Mouse (Mus musculus): Measurements from ENCODE around the gene Rps16. TPM values are rescaled to one million over a fixed set of nuclear protein-coding genes. Genes with fewer than 3 reads are reported as not detected.

Rps16 gene
- polyA plus RNA-seq, 1 experiment from 2014 or later: 464 TPM

GRCm38 (mm10) chr7:28341381-28341780, 9.1 kb upstream of the Rps16 start:
- Histone ChIP-seq H3K9ac (replicated peaks; ENCODE audit: low read depth, low read length) (no peak overlapping the region), H3K27ac (ENCODE audit: low read length) (no peak overlapping the region), H3K4me1 (replicated peaks; ENCODE audit: control insufficient read depth, insufficient read depth, low read length) (peaks cover 12% of the 10 kb centered on the region), H3K4me3 (replicated peaks; ENCODE audit: low read length) (no peak overlapping the region), H3K4me2 (ENCODE audit: low read length) (no peak overlapping the region), H3K27me3 (replicated peaks; ENCODE audit: control insufficient read depth, insufficient read depth, low read length) (no peaks in the 10 kb centered on the region), H3K36me3 (ENCODE audit: control insufficient read depth, insufficient read depth) (no peaks in the 10 kb centered on the region), H3K9me3 (ENCODE audit: control insufficient read depth, low read length) (no peaks in the 10 kb centered on the region)
- ATAC-seq: no peak
- 52% methylated on average over 7 of the region's 7 CpGs for WGBS

GRCm38 (mm10) chr7:28344637-28345036, 5.8 kb upstream of the Rps16 start:
- no peak overlapping the region for H3K4me3 ChIP-seq (replicated peaks; ENCODE audit: low read length)
- no peaks in the 10 kb centered on the region for H3K27me3 ChIP-seq (replicated peaks; ENCODE audit: control insufficient read depth, insufficient read depth, low read length)
- no peak overlapping the region for H3K4me2 ChIP-seq (ENCODE audit: low read length)
- ATAC-seq: peak; percentile 36; the same call in 1 of the 2 replicates
- no peaks in the 10 kb centered on the region for H3K36me3 ChIP-seq (ENCODE audit: control insufficient read depth, insufficient read depth)
- H3K27ac ChIP-seq (ENCODE audit: low read length): no peak overlapping the region
- no peaks in the 10 kb centered on the region for H3K9me3 ChIP-seq (ENCODE audit: control insufficient read depth, low read length)
- peaks cover 1% of the 10 kb centered on the region for H3K4me1 ChIP-seq (replicated peaks; ENCODE audit: control insufficient read depth, insufficient read depth, low read length)
- WGBS: 5% methylated on average over 4 of the region's 4 CpGs
- H3K9ac ChIP-seq (replicated peaks; ENCODE audit: low read depth, low read length): no peak overlapping the region

DNA sequence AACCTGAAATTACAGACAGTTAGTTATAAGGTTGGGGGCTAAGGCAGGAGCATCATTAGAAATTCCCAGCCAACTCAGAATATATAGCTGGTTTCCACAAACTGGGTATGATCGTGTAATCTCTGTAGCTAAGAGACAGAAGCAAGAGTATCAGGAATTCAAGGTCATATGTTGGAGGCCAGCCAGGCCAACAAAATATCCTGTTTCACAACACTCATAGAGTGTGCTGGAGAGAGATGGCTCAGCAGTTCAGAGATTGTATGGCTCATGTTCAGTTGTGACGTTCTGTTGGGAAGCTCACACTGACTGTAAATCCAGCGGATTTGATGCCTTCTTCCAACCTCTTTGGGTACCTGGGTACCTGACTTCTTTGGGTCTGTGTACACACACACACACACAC, 2.7 kb upstream of the Rps16 start:
- Histone ChIP-seq H3K4me1 (replicated peaks; ENCODE audit: control insufficient read depth, insufficient read depth, low read length) (peaks cover 15% of the 10 kb centered on the region), H3K27me3 (replicated peaks; ENCODE audit: control insufficient read depth, insufficient read depth, low read length) (no peaks in the 10 kb centered on the region), H3K36me3 (ENCODE audit: control insufficient read depth, insufficient read depth) (no peaks in the 10 kb centered on the region), H3K27ac (ENCODE audit: low read length) (no peak overlapping the region), H3K9me3 (ENCODE audit: control insufficient read depth, low read length) (no peaks in the 10 kb centered on the region), H3K9ac (replicated peaks; ENCODE audit: low read depth, low read length) (no peak overlapping the region), H3K4me3 (replicated peaks; ENCODE audit: low read length) (no peak overlapping the region), H3K4me2 (ENCODE audit: low read length) (no peak overlapping the region)
- 77% methylated on average over 3 of the region's 3 CpGs for WGBS
- no peak for ATAC-seq

DNA sequence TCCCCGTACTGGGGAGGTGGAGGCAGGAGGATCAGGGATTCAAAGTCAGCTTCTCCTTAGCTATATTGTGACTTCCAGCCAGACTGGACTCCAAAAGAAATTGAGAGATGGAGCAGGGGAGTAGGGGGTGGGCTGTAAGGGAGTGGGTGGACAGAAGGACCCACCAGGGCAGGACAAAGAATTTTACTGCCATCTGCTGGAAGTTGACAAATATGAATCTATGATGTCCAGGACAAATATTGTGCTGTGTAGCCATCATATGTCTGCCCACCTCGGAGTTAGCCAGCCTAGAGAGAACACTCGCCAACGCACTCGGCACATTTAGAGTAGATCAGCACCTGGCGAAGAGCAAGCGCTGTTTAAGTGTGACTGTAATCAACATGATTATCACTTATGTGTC, 1.9 kb upstream of the Rps16 start:
- Histone ChIP-seq H3K9ac (replicated peaks; ENCODE audit: low read depth, low read length) (no peak overlapping the region), H3K27ac (ENCODE audit: low read length) (no peak overlapping the region), H3K27me3 (replicated peaks; ENCODE audit: control insufficient read depth, insufficient read depth, low read length) (no peaks in the 10 kb centered on the region), H3K4me2 (ENCODE audit: low read length) (no peak overlapping the region), H3K4me3 (replicated peaks; ENCODE audit: low read length) (no peak overlapping the region), H3K36me3 (ENCODE audit: control insufficient read depth, insufficient read depth) (peaks cover 7% of the 10 kb centered on the region; the same call in 1 of the 2 replicates), H3K4me1 (replicated peaks; ENCODE audit: control insufficient read depth, insufficient read depth, low read length) (peaks cover 15% of the 10 kb centered on the region), H3K9me3 (ENCODE audit: control insufficient read depth, low read length) (no peaks in the 10 kb centered on the region)
- 85% methylated on average over 7 of the region's 7 CpGs for WGBS
- no peak for ATAC-seq

- ATAC-seq: no peak
- peak overlapping the region; percentile 86 for H3K4me3 ChIP-seq (replicated peaks; ENCODE audit: low read length)
- no peaks in the 10 kb centered on the region for H3K9me3 ChIP-seq (ENCODE audit: control insufficient read depth, low read length)
- no peaks in the 10 kb centered on the region for H3K27me3 ChIP-seq (replicated peaks; ENCODE audit: control insufficient read depth, insufficient read depth, low read length)
- H3K9ac ChIP-seq (replicated peaks; ENCODE audit: low read depth, low read length): peak overlapping the region; percentile 94; the same call in 1 of the 2 replicates
- WGBS: 48% methylated on average over 4 of the region's 4 CpGs
- peaks cover 15% of the 10 kb centered on the region for H3K4me1 ChIP-seq (replicated peaks; ENCODE audit: control insufficient read depth, insufficient read depth, low read length)
- no peak overlapping the region for H3K27ac ChIP-seq (ENCODE audit: low read length)
- H3K36me3 ChIP-seq (ENCODE audit: control insufficient read depth, insufficient read depth): peaks cover 11% of the 10 kb centered on the region
- peak overlapping the region; percentile 86 for H3K4me2 ChIP-seq (ENCODE audit: low read length)
These were observed 1.3 kb downstream of the Rps16 start for GRCm38 (mm10) chr7:28351676-28352191.

- Histone ChIP-seq H3K4me1 (replicated peaks; ENCODE audit: control insufficient read depth, insufficient read depth, low read length) (peaks cover 18% of the 10 kb centered on the region), H3K4me3 (replicated peaks; ENCODE audit: low read length) (no peak overlapping the region), H3K27me3 (replicated peaks; ENCODE audit: control insufficient read depth, insufficient read depth, low read length) (no peaks in the 10 kb centered on the region), H3K9me3 (ENCODE audit: control insufficient read depth, low read length) (no peaks in the 10 kb centered on the region), H3K9ac (replicated peaks; ENCODE audit: low read depth, low read length) (no peak overlapping the region), H3K36me3 (ENCODE audit: control insufficient read depth, insufficient read depth) (peaks cover 11% of the 10 kb centered on the region), H3K27ac (ENCODE audit: low read length) (no peak overlapping the region), H3K4me2 (ENCODE audit: low read length) (no peak overlapping the region)
- ATAC-seq: no peak
- WGBS: 100% methylated on average over 2 of the region's 2 CpGs
These were observed 2.8 kb downstream of the Rps16 start for GRCm38 (mm10) chr7:28353267-28353666.

DNA sequence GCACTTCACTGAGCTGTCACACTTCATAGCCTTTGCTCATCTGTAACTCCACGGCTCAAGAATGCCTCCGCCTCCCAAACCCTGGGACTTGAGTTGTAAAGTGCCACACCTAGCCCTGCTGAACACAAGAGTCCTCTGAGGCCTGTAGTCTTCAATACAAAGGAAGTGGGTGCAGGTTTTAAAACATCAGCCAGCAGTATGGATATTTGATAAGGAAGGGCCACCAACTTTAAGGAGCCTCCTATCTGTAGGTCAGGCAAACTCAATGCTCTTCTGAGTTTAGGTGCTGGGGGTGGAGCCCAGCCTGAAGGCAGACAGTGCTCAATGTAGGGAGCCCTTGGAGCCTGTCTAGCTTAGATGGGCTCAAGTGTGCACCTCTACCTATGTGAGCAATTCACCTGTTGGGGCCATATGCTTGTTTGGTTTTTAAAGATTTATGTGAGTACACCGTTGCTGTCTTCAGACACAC, 3.7 kb downstream of the Rps16 start:
- no peak for ATAC-seq
- Histone ChIP-seq H3K27me3 (replicated peaks; ENCODE audit: control insufficient read depth, insufficient read depth, low read length) (no peaks in the 10 kb centered on the region), H3K9me3 (ENCODE audit: control insufficient read depth, low read length) (no peaks in the 10 kb centered on the region), H3K4me2 (ENCODE audit: low read length) (no peak overlapping the region), H3K4me1 (replicated peaks; ENCODE audit: control insufficient read depth, insufficient read depth, low read length) (peaks cover 18% of the 10 kb centered on the region), H3K27ac (ENCODE audit: low read length) (no peak overlapping the region), H3K36me3 (ENCODE audit: control insufficient read depth, insufficient read depth) (peaks cover 11% of the 10 kb centered on the region), H3K4me3 (replicated peaks; ENCODE audit: low read length) (no peak overlapping the region), H3K9ac (replicated peaks; ENCODE audit: low read depth, low read length) (no peak overlapping the region)
- 91% methylated on average over 3 of the region's 3 CpGs for WGBS

- 88% methylated on average over 3 of the region's 3 CpGs for WGBS
- Histone ChIP-seq H3K4me2 (ENCODE audit: low read length) (no peak overlapping the region), H3K4me1 (replicated peaks; ENCODE audit: control insufficient read depth, insufficient read depth, low read length) (peaks cover 17% of the 10 kb centered on the region), H3K36me3 (ENCODE audit: control insufficient read depth, insufficient read depth) (peaks cover 12% of the 10 kb centered on the region), H3K27ac (ENCODE audit: low read length) (no peak overlapping the region), H3K9ac (replicated peaks; ENCODE audit: low read depth, low read length) (no peak overlapping the region), H3K9me3 (ENCODE audit: control insufficient read depth, low read length) (no peaks in the 10 kb centered on the region), H3K27me3 (replicated peaks; ENCODE audit: control insufficient read depth, insufficient read depth, low read length) (no peaks in the 10 kb centered on the region), H3K4me3 (replicated peaks; ENCODE audit: low read length) (no peak overlapping the region)
- no peak for ATAC-seq
These were observed 4.1 kb downstream of the Rps16 start for GRCm38 (mm10) chr7:28354596-28354995.

GRCm38 (mm10) chr7:28355221-28355620, 4.8 kb downstream of the Rps16 start:
- H3K4me2 ChIP-seq (ENCODE audit: low read length): no peak overlapping the region
- peaks cover 11% of the 10 kb centered on the region for H3K4me1 ChIP-seq (replicated peaks; ENCODE audit: control insufficient read depth, insufficient read depth, low read length)
- no peak overlapping the region for H3K4me3 ChIP-seq (replicated peaks; ENCODE audit: low read length)
- ATAC-seq: no peak
- 86% methylated on average over 3 of the region's 3 CpGs for WGBS
- no peaks in the 10 kb centered on the region for H3K9me3 ChIP-seq (ENCODE audit: control insufficient read depth, low read length)
- no peak overlapping the region for H3K27ac ChIP-seq (ENCODE audit: low read length)
- H3K9ac ChIP-seq (replicated peaks; ENCODE audit: low read depth, low read length): no peak overlapping the region
- H3K27me3 ChIP-seq (replicated peaks; ENCODE audit: control insufficient read depth, insufficient read depth, low read length): no peaks in the 10 kb centered on the region
- H3K36me3 ChIP-seq (ENCODE audit: control insufficient read depth, insufficient read depth): peaks cover 14% of the 10 kb centered on the region

GRCm38 (mm10) chr7:28356981-28357380, 6.5 kb downstream of the Rps16 start:
- Histone ChIP-seq H3K4me2 (ENCODE audit: low read length) (no peak overlapping the region), H3K9ac (replicated peaks; ENCODE audit: low read depth, low read length) (no peak overlapping the region), H3K4me3 (replicated peaks; ENCODE audit: low read length) (no peak overlapping the region), H3K27ac (ENCODE audit: low read length) (no peak overlapping the region), H3K36me3 (ENCODE audit: control insufficient read depth, insufficient read depth) (peaks cover 18% of the 10 kb centered on the region), H3K9me3 (ENCODE audit: control insufficient read depth, low read length) (no peaks in the 10 kb centered on the region), H3K4me1 (replicated peaks; ENCODE audit: control insufficient read depth, insufficient read depth, low read length) (peaks cover 3% of the 10 kb centered on the region), H3K27me3 (replicated peaks; ENCODE audit: control insufficient read depth, insufficient read depth, low read length) (no peaks in the 10 kb centered on the region)
- 1% methylated on average over 5 of the region's 5 CpGs for WGBS
- no peak; the same call in 1 of the 2 replicates for ATAC-seq
